ENCODE assay signal across 20 mouse cellular contexts in the genomic region with DNA sequence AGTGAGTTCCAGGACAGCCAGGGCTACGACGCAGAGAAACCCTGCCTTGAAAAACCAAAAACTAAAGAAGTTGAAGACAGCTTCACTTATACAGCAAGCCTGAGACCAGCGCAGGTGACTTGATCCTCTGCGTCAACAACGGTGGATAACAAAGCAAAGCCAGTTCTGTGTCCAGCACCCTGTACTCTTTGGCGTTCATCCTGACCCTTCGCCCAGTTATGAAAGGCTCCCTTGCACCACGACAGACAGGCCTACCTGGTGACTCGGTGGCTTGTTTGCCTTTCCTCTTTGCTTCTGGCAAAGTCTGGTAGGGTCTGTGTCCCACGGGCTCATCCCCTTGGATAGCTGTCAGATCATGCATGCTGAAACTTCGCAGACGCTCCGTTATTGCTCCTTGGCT.
"Had no signal": no experiment of that assay in that cellular context is flagged by ENCODE, and none has a peak within 500 bp of the region (broad histone marks: within the 10 kb centered on the region; RNA-seq: fewer than 3 reads in every experiment).

No protein-coding gene starts in this region.

- H3K4me3 ChIP-seq: kidney, embryonic 15.5 days; left cerebral cortex, adult 2 months; midbrain, embryonic 12.5 days; myocyte; neural tube, embryonic 13.5 days; stomach, embryonic 15.5 days had no signal

- H3K27ac ChIP-seq: kidney, embryonic 15.5 days; left cerebral cortex, adult 2 months; liver, embryonic 14.5 days; midbrain, embryonic 12.5 days; neural tube, embryonic 13.5 days; stomach, embryonic 15.5 days had no signal

- H3K9me3 ChIP-seq: kidney, embryonic 15.5 days; midbrain, embryonic 12.5 days; neural tube, embryonic 13.5 days; stomach, embryonic 15.5 days had no signal

- H3K4me2 ChIP-seq: kidney, embryonic 15.5 days; midbrain, embryonic 12.5 days; neural tube, embryonic 13.5 days; stomach, embryonic 15.5 days had no signal

- H3K27me3 ChIP-seq: kidney, embryonic 15.5 days; midbrain, embryonic 12.5 days; neural tube, embryonic 13.5 days; stomach, embryonic 15.5 days had no signal

- DNase-seq: kidney, adult 11 months; kidney, adult 8-10 months; kidney, postnatal 10 days; kidney, postnatal 36 days; layer of hippocampus, postnatal 36 days; lung, adult 2 months; lung, postnatal 14 days; lung, postnatal 4 days; retina, postnatal 1 day; right cerebral cortex, postnatal 25 days; spleen, adult 18-20 months; thymus, postnatal 25 days had no signal

- ATAC-seq: midbrain, embryonic 16.5 days had no signal

- H3K9ac ChIP-seq: kidney, embryonic 15.5 days; liver, embryonic 14.5 days; midbrain, embryonic 12.5 days; neural tube, embryonic 13.5 days; stomach, embryonic 15.5 days had no signal
